Mouse (Mus musculus) pancreas, adult 10 weeks (tissue): ENCODE results near the gene Adam34. TPM values are rescaled to one million over a fixed set of nuclear protein-coding genes. Genes with fewer than 3 reads are reported as not detected.

Source experiments
- polyA plus RNA-seq: library from polyadenylated mRNA; stranded (reverse); fragments of 350-450 nt; fragmentation: Illumina TruSeq; extraction: RNeasy Lipid Tissue Mini Kit (QIAGEN cat#74804); gene quantifications from one replicate; pipeline ENCODE4 v1.2.3, GENCODE M21; 2015; ENCODE audit warnings: low read depth, low replicate concordance; ENCODE audit not compliant: insufficient read depth

Gene Adam34
- not detected for polyA plus RNA-seq

DNA sequence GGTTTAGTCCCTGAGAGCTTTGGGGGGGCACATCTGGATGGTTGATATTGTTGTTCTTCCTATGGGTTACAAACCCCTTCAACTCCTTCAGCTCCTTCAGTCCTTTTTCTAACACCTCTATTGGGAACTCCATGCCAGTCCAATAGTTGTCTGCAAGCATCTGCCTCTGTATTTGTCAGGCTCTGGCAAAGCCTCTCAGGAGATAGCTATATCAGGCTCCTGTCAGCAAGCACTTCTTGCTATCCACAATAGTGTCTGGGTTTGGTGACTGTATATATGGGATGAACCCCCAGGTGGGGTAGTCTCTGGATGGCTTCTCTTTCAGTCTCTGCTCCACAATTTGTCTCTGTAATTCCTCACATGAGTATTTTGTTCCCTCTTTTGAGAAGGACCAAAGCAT is at the start of gene Adam34:
Adam34 (minus strand) TSS at position 101 of the 400 bp plus-strand sequence.

DNA sequence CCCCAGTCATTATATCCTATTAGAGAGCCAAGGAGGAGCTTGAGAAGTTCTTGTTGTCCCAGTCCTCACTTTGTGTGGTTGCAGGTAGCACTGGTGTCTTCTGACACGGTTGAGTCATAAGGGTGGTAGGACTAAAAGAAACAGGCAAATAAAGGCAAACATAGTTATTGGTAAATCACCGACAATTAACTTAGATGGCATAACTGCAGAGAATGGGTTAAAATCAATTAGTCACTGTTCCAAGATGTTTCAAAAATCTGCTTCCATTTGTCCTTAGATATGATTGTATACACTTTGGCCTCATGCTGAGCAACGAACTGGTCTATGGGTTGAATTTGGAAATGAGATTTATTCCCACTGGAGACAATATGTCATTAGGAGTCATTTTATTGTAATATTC is 82.7 kb downstream of the Adam34 start, which contains the start of gene Gm5346:
Gm5346 (minus strand) TSS at position 101 of the 400 bp plus-strand sequence.

Other genes with a start within 250 kb of the Adam34 start
- not detected for gene Adam26b, start 181.9 kb downstream of the Adam34 start, polyA plus RNA-seq
- gene Adam26a, start 133.3 kb downstream of the Adam34 start, polyA plus RNA-seq: not detected
- not detected for gene Gm5346, start 82.8 kb downstream of the Adam34 start, polyA plus RNA-seq